Mouse (Mus musculus) embryonic fibroblast, embryonic 13.5 days (primary cell): ENCODE data around the gene Limd1. TPM values are rescaled to one million over a fixed set of nuclear protein-coding genes. Genes with fewer than 3 reads are reported as not detected.

Source experiments
- H3K27ac ChIP-seq: 2 replicates; pipeline ENCODE4 v1.5.1; 2012; ENCODE audit warnings: low read length, control low read depth, inconsistent platforms; ENCODE audit not compliant: insufficient read depth
- H3K4me1 ChIP-seq: 2 replicates; pipeline ENCODE4 v1.6.1; 2011; ENCODE audit warnings: low read length; ENCODE audit not compliant: control insufficient read depth, insufficient read depth
- H3K4me3 ChIP-seq: 2 replicates; pipeline ENCODE4 v1.5.1; 2011; ENCODE audit warnings: mild to moderate bottlenecking, control low read depth, low read length; ENCODE audit not compliant: insufficient read depth
- CTCF ChIP-seq: IDR thresholded peaks from 2 replicates; pipeline ENCODE4 v1.5.1; 2011; ENCODE audit warnings: mild to moderate bottlenecking, control low read depth, low read length, moderate library complexity, borderline replicate concordance; ENCODE audit not compliant: insufficient read depth
- POLR2A ChIP-seq: IDR thresholded peaks from 2 replicates; pipeline ENCODE4 v1.6.1; 2011; ENCODE audit warnings: low read depth, mild to moderate bottlenecking, control low read depth, low read length, moderate library complexity
- polyA plus RNA-seq: library from polyadenylated mRNA; stranded (reverse); fragments of >200 nt; gene quantifications from 2 replicates; pipeline ENCODE4 v1.2.4, GENCODE M21; 2011; ENCODE audit warnings: low read depth; ENCODE audit not compliant: missing spikeins, insufficient read length

Gene Limd1
- polyA plus RNA-seq, 1 experiment, result 29.7 TPM

DNA sequence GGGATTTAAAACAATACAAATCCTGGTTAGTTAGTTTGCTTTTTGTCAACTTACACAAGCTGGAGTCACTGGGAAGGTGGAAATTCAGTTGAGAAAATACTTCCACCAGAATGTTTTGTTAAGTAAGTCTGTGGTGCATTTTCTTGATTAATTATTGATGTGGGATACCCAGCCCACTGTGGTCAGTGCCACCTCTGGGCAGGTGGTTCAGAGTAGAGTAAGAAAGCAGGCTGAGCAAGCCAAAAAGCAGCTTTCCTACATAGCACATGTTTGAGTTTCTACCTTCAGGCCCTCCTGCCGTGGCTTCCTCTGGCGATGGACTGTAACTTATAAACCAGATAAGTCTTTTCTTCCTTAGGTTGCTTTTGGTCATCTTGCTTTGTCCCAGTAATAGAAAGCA lies 61.3 kb downstream of the Limd1 start:
- H3K4me1 ChIP-seq, result no peaks in the 10 kb centered on the region
- no peak overlapping the region for H3K4me3 ChIP-seq
- H3K27ac ChIP-seq, result no peak overlapping the region
- TF ChIP-seq POLR2A (no peak), CTCF (no peak)

DNA sequence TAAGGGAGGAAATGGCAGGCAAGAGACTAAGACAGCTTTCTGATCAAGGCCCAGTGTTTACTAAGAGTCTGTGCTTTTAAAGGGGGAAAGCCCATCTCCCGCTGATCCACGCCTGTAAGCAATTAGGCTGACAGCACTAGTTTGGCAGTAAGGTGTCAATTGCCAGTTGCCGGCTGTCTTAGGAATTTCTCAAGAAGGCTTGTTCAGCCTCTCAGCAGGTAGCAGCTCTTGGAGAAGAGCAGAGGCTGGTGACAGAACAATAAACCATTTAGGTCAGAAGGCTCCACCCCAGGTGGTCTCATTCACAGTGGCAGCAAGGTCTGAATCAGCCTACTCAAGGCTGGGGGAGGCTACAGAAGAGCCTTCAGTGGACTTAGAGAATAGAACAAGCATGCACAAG lies 76.1 kb downstream of the Limd1 start:
- Histone ChIP-seq H3K27ac (no peak overlapping the region), H3K4me3 (no peak overlapping the region), H3K4me1 (no peaks in the 10 kb centered on the region)
- TF ChIP-seq CTCF (no peak), POLR2A (no peak)

Other genes starting within 250 kb of the Limd1 start
- gene Tmem158, start 217.9 kb upstream of the Limd1 start, polyA plus RNA-seq, result 1.7 and 2.1 TPM in 2 replicates
- 8,859 and 9,134 TPM in 2 replicates for gene Lars2, start 111.8 kb upstream of the Limd1 start, polyA plus RNA-seq
- 58.0 and 65.2 TPM in 2 replicates for gene Sacm1l, start 51.1 kb downstream of the Limd1 start, polyA plus RNA-seq
- 0.23 and 0.95 TPM in 2 replicates for gene Slc6a20b, start 153.9 kb downstream of the Limd1 start, polyA plus RNA-seq
- gene Ccr9, start 199.7 kb downstream of the Limd1 start, polyA plus RNA-seq, result not detected in 2 replicates
- not detected in 2 replicates for gene Slc6a20a, start 200.2 kb downstream of the Limd1 start, polyA plus RNA-seq
- gene Lztfl1, start 239.0 kb downstream of the Limd1 start, polyA plus RNA-seq, result 44.1 and 54.5 TPM in 2 replicates